Mouse (Mus musculus): ENCODE results near the gene Ccnd3.

The Ccnd3 gene

DNA sequence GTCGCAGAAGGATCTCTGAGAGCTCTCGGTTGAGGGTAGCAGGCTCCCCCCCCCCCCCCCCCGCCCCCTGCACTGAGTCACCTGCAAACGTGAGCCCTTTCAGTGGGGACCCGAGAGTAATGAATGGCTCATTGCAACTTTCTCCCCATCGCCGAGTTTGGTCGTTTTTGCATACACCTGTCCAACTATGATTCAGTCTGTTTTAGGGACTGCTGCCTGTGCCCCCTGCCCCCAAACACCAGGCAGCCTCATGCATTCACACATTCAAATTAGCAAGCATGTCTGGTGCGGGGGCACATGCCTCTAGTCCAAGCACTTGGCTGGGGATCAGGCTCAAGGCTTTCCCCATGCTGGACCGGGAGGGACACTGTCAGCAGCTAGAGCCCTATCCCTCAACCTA, 49.8 kb downstream of the Ccnd3 start:
- DNase-seq = peak; percentile 83

DNA sequence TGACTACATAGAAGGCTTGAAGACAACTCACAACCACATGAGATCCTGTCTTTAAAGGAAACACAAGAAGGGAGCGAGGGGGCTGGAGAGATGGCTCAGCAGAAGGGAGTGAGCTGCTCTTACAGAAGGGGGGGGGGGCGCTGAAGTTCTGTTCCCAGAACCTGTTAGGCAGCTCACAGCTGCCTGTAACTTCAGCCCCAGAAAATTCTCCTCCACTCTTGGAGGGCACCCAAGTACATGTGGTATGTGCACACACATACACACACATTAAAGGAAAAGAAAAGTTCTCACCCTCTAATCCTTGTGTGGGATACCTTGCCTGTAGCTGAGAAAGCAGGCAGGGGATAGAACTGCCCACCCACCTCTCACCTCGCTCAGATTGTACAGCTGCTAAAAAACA, 52.3 kb downstream of the Ccnd3 start:
- DNase-seq = no peak

DNA sequence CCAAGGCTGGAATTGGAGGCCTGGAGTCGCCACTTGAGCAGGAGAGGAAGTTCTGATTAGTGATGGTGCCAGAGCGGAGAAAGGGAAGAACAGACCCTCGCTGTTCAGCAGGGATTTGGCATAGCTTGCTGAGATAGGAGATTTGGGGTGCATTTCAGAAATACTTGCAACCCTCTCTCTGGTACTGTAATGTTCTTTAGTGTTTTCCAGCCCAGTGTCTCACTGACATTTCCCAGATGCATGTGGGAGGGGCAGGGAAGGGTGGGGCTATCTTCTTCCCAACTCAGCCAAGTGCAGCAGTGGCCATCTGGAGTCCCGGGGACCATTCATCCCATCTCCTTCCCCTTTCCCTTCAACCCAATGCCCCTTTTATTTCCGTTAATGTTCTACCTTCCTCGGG, 54.9 kb downstream of the Ccnd3 start:
- peak; percentile 98 for DNase-seq

DNA sequence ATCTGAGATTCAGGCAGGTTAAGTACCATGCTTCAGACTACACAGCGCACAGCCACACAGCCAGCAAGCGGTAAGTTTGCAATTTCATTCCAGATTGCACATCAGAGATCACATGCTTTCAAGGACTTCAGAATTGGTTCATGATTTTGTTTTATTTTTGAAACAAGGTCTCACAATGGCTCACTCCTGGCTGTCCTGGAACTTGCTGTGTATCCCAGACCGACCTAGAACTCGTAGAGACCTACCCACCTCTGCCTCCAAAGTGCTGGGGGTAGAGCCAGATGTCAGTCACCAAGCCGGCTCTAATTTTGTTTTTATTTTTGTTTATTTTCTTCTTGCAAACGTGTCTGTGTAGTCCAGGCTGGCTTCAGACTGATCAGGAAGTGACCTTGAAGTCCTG, 58.0 kb downstream of the Ccnd3 start:
- DNase-seq = peak; percentile 71

DNA sequence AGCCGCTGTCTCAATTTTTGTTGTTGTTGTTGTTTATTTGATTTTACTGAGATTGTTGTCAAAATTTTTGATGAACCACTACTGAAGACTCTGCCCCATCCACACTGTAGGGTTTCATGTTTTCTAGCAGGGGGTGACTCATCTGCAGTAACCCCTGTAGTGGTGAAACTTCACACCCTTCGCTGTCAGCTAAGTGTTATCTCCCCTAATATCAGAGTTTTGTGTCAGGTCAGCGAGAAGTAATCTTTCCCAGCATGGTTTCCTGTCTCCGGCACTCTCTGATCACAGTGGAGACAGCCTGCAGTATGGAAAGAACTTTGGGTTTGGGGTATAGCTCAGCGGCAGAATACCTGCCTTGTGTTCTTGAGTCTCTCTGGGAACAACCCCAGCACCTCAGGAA, 59.8 kb downstream of the Ccnd3 start:
- DNase-seq = no peak

DNA sequence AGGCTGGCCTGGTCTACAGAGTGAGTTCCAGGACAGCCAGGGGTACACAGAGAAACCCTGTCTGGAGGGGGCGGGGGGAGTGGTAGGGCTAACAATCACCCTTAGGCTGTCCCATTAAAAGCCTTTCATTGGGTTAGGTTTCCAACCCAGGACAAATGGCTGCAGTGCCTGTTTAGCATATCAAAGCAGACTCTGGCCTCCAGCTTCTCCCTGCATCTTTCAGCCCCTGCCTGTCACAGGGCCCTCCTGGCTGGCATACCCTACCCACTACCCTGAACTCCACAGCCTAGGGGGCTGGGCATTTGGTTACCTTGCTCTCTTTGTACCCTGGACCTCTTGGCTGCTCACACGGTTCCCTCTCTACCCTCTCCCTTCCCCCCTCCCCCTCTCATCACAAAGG, 61.3 kb downstream of the Ccnd3 start:
- DNase-seq = peak; percentile 78

DNA sequence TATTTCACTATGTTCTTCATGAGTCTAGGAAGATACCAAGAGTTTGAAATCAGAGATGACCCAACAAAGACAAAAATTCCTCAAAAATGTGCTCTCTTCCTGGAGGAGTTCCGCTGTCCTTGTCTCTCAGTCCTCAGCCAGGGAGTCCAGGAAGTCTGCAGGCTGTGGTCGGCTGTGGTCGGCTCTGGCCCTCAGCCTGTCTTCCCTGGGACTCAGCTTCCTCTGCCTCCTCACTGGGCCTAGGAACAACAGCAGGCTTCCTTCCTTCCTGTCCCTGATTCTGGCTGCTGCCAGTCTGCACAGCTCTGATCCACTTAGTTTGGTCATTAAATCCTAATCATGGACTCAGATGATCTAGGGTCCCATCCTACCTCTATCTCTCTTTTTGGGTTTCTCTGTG, 62.4 kb downstream of the Ccnd3 start:
- peak; percentile 97 for DNase-seq

DNA sequence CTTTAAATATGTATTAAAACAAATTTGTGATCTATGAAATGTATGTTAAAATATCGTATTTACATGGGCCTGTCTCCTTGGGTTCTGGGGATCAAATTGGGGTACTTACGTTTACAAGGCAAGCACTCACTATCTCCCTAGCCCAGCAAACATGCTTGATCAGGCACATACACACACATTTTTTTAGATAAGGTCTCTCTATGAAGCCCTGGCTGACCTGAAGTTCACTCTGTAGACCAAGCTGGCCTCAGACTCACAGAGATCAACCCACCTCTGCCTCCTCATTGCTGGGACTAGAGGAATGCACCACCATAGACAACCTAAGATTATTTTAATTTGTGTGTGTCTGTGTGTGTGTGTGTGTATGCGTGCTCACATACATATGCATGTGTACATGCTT, 63.5 kb downstream of the Ccnd3 start:
- DNase-seq = peak; percentile 61

DNA sequence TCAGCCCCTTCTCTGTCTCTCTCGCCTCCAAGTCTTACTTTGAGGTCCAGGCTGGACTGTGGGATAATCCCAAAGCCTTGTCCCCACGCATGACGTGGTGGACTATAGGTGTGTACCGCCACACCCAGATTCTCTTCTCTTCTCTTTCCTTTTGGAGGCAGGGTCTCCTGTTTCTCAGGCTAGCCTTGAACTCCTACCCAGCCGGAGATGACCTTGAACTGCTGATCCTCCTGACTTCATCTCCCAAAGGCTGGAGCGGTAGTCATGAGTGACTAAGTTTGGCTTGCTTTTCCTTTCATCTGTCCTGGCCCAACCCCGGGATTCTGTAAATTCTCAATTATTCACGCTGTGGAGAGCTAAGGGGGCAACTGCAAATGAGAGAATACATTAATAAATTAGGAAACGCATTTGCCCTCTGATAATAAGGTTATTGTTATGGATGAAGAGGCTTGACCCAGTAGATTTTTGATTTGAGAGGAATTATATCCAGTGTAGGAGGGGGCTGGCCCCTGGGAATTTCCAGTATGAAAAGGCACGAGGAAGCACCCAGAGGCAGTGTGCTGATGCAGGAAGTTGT, 64.2 kb downstream of the Ccnd3 start:
- DNase-seq = peak; percentile 84

DNA sequence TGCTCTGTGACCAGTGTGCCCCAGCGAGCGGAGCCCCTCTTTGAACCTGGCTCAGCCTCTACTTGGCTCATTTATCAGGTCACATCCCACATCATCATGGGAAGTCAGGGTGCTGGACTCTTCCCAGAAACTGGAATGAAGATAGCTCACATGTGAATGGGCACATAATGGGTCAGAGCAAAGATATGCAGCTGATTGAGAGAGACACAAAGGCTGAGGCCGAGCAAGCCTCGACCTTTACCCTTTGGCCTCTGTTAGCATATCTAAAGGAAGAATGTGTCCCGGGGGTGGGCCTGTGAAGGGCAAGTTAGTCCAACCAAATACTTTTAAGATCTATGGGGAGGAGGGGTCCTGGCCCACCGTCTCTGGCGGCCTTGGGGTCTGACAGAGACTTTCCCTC, 66.8 kb downstream of the Ccnd3 start:
- DNase-seq = peak; percentile 87

DNA sequence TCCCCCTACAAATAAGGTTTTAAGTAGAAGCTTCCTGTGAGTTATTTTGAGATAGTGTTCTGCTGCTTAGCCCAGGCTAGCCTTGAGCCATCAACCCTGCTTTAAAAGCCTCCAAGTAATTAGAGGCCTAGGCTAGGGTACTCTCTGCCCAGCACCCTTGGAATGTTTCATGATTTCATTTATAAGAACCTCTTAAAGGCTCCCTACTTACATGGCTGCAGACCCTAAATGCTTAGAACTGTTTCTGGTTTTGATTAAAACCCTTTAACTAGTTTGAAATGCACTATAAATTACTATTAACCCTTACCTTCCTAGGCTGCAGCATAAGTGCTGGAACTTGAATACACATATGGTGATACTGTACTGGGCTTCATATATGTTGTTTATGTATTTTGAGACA, 67.6 kb downstream of the Ccnd3 start:
- DNase-seq = no peak

DNA sequence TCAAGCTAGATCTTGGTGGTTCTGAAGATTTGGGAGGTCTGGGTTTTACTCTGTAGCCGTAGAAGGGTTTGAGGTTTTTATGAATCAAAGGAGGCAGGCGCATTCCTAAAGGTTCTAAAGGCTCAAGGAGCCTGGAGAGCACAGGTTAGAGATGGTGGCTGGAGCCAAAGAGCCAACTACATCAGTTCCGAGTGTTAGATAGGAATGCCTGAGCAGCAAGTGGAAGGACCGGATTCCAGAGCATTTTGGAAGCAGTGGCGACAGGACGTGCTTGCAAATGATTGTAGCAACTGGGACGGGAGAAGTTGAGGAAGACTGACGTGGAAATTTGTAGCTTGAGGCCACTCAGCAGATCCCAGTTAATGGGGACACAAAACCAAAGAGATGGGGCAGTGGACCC, 69.2 kb downstream of the Ccnd3 start:
- DNase-seq = no peak

DNA sequence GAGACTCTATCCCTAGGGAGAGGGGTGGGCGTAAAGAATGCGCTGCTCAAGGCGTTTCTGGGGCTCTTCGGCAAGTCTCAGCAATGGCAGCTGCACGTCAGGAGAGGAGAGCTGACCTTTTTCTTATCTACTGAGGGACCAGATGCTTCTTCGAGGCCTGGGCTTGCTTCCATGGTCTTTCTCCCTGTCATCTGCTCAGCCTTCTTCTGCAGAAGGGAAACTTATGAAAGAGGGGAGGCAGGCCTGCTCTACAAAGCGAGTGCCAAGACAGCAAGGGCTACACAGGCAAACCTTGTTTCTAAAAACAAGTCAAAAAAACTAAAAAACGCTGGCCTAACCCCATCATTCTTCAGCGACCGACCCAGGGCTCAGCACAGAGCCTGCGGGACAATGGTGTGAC, 70.0 kb downstream of the Ccnd3 start:
- DNase-seq = peak; percentile 93

DNA sequence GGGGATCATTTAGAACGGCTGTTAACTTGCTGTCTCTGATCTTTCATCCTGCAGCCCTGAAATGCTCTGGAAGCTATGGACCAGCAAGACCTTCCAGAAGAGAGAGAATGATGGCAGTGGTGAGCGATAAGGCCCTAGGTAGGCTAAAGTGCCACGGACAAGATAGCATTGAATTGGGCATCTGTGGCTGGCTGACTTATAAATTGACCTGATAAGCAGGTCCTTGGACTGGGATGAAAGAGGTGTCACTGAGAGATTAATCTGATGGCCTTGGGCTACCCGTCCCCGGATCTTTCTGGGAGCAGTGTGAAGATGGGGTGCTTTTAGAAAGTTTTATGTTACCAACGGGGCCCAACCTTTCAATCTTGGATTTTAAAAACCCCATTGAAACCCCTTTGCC, 73.8 kb downstream of the Ccnd3 start:
- no peak for DNase-seq

DNA sequence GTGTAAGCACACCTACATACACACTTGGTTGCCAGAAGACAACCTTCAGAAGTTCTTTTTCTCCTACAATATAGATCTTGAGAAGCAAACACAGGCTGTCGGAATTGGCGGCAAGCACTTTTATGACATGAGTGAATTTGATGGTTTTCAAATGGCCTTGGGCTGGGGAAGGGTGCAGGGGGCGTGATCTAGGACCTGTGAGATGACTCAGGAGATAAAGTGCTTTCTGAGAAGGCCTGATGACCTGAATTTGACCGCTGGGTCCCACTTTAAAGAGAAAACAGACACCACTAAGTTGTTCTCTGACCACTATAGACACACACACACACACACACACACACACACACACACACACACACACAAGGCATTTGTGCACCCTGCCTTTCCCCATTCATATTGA, 76.1 kb downstream of the Ccnd3 start:
- DNase-seq = peak; percentile 78

DNA sequence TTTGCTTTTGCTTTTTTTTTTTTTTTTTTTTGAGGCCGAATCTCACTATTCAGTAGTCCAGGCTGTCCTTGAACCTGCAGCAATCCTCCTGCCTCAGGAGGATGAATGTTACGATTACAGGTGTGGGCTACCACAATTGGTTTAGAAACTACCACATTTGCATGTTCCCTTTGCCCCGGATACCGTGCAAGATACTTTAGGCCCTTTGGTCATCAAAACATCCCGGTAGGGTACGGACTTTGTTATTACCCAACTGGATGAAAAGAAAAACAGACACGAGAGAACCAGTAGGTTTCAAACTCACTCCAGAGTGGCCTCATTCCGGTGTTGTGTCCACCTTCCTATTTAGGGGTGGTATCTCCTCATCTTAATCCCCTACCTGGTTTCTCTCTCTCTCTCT, 83.7 kb downstream of the Ccnd3 start:
- DNase-seq = no peak

DNA sequence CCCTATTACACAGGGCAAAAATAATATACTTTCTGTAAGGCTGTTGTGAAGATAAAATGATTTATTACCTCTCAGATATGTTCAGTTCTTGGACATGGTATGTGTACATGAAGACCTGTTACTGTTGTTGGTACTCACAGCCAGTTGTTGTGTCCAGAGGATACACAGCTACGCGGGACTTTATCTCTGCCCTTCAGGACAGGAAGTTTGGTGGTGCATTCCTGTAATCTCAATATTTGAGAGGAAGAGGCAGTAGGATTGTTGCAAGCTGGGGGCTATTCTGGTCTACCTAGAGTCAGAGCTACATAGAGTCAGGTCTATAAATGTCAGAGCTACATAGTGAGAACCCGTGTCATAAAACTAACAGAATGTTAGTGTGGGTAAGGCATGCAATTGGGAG, 86.2 kb downstream of the Ccnd3 start:
- no peak for DNase-seq

DNA sequence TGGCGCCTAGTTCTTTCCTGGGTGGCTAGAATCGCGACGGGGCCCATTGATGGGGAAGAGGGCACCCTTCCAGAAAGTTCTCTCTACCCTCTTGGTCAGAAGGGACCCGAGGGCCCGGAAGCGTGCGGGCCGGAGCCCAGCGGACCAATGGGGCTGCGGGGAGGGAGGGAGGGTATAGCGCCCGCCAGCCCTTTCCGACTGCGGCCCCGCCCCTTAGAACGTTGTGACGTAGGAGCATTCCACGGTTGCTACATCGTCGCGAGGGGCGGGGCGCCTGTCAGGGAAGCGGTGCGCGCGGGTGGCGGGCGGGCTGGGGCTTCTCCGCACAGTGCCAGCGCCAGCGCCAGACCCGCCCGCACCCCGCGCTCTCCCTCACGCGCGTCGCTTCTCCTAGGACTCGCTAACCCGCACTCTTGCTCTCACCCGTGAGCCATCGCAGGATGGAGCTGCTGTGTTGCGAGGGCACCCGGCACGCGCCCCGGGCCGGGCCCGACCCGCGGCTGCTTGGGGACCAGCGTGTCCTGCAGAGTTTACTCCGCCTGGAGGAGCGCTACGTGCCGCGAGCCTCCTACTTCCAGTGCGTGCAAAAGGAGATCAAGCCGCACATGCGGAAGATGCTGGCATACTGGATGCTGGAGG, 88.5 kb downstream of the Ccnd3 start:
- DNase-seq = peak; percentile 100

DNA sequence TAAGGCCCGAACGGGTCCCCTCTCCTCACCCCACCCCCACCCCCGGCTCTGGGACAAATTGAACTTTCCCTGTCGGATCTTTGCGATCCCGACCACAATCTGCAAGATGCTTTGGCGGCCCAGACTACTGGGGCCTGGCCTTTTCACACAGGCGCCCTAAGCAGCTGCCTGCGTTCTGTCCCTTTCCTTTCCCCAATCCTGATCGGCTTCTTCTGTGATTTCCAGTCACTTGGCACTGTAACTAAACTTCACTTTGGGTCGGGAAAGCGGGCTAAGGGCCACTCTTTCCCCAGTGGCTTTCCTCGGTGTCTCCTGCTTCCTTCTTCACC, 89.0 kb downstream of the Ccnd3 start:
- DNase-seq = no peak

DNA sequence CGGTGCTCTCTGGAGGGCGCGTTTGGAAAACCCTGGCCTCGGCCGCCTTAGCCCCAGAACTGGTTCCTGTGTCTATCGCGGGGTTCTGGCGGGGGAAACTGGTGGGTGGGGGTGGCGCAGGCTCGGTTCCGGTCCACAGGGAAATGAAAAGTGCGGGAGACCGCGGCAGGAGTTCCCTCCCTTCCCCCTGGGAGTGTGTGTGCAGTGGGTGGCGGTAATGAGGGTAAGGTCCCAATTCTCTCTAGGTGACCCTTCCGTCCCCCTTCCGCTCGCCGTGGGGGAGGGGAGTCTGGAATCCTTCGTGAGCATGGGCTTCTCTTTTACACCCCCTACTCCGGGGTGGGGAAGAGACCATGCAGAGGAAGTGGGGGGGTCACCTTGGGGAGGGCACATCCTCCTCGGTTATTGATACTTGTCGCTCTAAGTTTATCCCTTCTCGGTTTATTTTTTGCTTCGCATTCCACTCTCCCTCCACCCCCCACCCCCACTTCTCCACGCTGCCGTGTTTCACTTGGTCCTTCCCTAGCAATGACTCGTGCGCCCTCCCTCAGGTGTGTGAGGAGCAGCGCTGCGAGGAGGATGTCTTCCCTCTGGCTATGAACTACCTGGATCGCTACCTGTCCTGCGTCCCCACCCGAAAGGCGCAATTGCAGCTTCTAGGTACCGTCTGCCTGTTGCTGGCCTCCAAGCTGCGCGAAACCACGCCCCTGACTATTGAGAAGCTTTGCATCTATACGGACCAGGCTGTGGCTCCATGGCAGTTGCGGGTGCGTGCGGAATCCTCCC, 89.5 kb downstream of the Ccnd3 start:
- peak; percentile 98 for DNase-seq

DNA sequence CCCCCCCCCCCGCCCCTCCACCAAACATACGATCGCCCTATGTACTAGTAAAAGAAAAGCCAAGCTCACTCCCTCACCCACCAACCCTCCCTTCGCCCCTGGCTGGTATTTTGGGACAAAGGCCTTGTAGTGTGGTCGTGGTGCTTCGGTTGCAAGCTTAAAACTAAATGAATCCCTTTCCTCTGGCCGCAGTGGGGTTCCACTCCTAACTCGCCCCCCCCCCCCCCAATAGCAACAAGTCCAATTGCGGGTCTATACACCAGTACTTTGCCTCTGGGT, 90.1 kb downstream of the Ccnd3 start:
- no peak for DNase-seq

DNA sequence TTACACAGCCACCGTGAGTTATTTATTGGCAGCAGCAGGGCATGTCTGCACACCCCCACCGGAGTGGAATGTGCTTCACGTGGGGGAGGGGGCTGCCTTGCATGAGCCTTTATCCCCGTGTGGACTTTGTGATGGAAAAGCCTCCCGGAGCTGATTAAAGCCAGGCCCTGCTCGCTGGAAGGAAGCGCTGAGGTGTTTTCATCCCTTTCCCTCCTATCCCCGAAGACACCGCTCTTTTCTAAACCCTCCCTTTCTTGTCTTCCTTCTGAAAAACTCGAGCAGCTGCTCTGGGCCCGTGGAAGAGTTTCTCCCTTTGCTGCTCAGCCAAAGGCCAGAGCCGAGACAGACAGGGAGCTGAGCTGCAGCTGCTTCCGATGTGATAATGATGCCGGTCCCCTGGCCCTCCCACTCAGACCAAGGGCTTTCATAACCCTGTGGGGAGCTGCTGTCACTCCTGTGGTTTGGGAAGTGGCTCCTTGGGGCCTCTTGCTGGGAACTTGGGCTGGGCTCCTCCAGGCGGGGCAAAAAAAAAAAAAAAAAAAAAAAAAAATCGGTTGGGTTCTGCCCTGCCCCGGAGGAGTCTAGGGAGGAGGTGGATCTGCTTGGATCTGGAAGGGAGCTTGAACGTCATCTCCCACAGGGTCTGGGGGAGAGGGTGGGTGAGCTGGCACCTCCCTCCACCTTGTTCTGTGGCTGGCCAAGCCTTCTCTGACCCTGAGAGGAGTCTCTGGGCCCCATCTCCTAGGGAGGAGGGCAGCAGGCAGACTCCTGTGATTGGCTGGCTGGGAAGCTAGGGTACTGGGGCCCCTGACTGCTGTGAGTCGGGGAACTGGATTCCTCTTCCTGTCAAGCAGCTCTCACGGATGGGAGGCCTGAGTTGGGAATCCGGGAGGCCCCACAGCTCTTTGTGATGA, 90.7 kb downstream of the Ccnd3 start:
- peak; percentile 99 for DNase-seq

DNA sequence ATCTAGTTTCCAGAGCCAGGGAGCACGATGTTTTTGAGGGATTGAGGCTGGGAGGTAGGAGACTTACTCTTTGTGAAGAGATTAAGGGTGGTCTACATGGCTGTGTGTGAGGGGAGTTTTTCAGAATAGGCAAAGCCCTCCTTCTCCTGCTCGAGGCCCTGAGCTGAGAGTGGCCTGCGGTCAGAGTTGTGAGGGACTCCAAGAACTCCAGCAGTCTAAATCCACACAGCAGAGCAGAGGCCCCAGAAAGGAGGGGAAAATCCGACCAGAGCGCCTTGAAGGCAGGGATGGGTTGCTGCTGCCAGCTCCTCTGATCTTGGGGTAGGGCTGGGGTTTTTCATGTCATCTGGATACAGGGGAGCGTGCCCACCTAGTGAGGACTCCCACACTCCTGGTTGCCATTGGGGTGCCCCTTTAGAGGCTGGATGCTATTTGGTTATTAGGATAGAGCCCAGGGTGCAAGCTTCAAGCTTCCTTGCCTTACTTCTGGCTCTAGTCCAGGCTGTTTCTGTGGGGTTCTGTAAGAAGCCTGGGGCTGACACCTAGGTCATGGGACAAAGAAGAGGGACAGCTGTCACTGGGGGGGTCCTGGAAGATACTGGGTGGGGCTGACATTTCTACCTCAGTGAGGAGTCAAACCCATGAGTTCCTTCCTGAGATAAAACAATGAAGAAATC, 91.4 kb downstream of the Ccnd3 start:
- DNase-seq = peak; percentile 95

All from heart, adult 11 months (tissue).